Mouse (Mus musculus) erythroblast, adult 5-6 weeks (primary cell): ENCODE data around the gene Cip2a. TPM values are rescaled to one million over a fixed set of nuclear protein-coding genes. Genes with fewer than 3 reads are reported as not detected.

Experiments
- total RNA-seq, 2 experiments: library from RNA; stranded (forward) in 1 of 2; stranded (reverse) in 1 of 2; fragments of 150-400 nt in 1 of 2; fragments of 200-764, 138-1000 nt in 1 of 2; gene quantifications; 2 replicates each; pipeline versions ENCODE4 v1.2.3 to v1.2.4; 2015 to 2017; ENCODE audit warnings: low replicate concordance in 2 of 2

Gene Cip2a
- total RNA-seq, 2 experiments from 2014 or later, result 24.6 to 29.6 TPM

Other genes with a start within 250 kb of the Cip2a start
- gene Trat1, start 222.2 kb upstream of the Cip2a start, total RNA-seq (2015; ENCODE audit: low replicate concordance), result not detected in 2 replicates
- 0.17 TPM in 1 of 2 replicates, not detected in the other for gene Trat1, start 222.2 kb upstream of the Cip2a start, total RNA-seq (2017; ENCODE audit: low replicate concordance)
- gene Retnlb, start 177.3 kb upstream of the Cip2a start, total RNA-seq (2015; ENCODE audit: low replicate concordance), result not detected in 2 replicates
- not detected in 2 replicates for gene Retnlb, start 177.3 kb upstream of the Cip2a start, total RNA-seq (2017; ENCODE audit: low replicate concordance)
- gene Retnla, start 151.6 kb upstream of the Cip2a start, total RNA-seq (2015; ENCODE audit: low replicate concordance), result not detected in 2 replicates
- not detected in 2 replicates for gene Retnla, start 151.6 kb upstream of the Cip2a start, total RNA-seq (2017; ENCODE audit: low replicate concordance)
- gene Retnlg, start 121.6 kb upstream of the Cip2a start, total RNA-seq (2015; ENCODE audit: low replicate concordance), result 993 and 1,006 TPM in 2 replicates
- gene Retnlg, start 121.6 kb upstream of the Cip2a start, total RNA-seq (2017; ENCODE audit: low replicate concordance), result 233 and 238 TPM in 2 replicates
- 6.1 and 11.5 TPM in 2 replicates for gene Dzip3, start within 50 bp of the Cip2a start, total RNA-seq (2015; ENCODE audit: low replicate concordance)
- gene Dzip3, start within 50 bp of the Cip2a start, total RNA-seq (2017; ENCODE audit: low replicate concordance), result 13.8 and 14.9 TPM in 2 replicates
- not detected in 2 replicates for gene Myh15, start 63.3 kb downstream of the Cip2a start, total RNA-seq (2015; ENCODE audit: low replicate concordance)
- not detected in 2 replicates for gene Myh15, start 63.3 kb downstream of the Cip2a start, total RNA-seq (2017; ENCODE audit: low replicate concordance)